Mouse (Mus musculus) heart, postnatal 25 days (tissue): ENCODE results near the gene Il9r. TPM values are rescaled to one million over a fixed set of nuclear protein-coding genes. Genes with fewer than 3 reads are reported as not detected.
"Not testable (repeated sequence)": the region's sequence is repeated elsewhere in the genome, so short reads cannot be mapped to it uniquely, and the experiment has no call there.

Source experiments
- DNase-seq: peaks from one replicate; pipeline ENCODE4 v3.0.0; 2022; ENCODE audit warnings: low spot score
- intact Hi-C: fragments of 180-260 bp; cut with DNase I; formaldehyde crosslinking; loops from one replicate; pipeline ENCODE4 v1.15.1; 2025
- total RNA-seq, 2 experiments: library from RNA; stranded (reverse); gene quantifications; 2 replicates each; pipeline ENCODE4 v1.2.3; 2021

Il9r gene
- total RNA-seq, 2 experiments from 2014 or later: not detected

DNA sequence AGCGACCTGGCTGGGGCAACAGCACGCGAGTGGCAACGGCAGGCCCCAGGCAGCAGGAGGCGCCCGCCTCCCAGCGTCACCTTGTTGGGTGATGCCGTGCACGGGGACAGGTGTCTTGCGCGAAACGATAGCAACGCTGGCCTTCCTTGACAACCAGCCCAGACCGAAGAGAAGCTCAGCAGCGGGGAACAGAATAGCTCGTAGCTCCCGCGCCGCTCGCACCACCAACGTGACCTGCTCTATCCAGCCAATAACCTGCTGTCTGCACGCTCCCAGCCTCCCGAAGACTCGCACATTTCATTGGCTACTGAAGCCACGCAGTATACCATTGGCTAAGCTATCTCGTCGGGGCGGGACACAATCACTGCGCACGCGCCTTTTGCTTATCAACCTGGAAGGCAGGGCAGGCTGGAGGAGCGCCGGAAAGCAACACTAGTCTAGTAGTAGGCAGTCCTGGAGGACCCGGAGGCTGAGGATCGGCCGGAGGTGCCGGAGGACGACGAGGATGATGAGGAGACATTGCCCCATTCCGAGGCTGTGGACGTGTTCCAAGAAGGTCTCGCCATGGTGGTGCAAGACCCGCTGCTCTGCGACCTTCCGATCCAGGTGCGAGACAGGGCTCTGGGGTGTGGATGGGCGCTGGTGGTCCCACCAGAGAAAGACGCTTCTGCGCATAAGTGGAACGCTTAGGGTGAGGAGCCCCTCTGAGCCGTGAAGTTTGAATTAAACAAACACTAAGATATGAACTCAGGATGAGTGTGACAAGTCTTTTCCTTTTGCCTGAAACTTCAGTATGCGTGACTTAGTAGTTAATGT is 5.2 kb upstream of the Il9r start, which contains the start of gene Snrnp25:
Gene Snrnp25, plus strand, starts transcription at position 358 of the 816 bp plus-strand sequence.
- intact Hi-C loops: loop anchor here (5.0 kb wide), 1 partner anchor 37 kb away; no protein-coding TSS in a partner anchor
- peak; percentile 95 for DNase-seq

- DNase-seq: no peak
- intact Hi-C loops: no loop called here
Observed at GRCm38 (mm10) chr11:32201922-32202685, 2.0 kb upstream of the Il9r start.

- DNase-seq, intact Hi-C loops: not testable (repeated sequence)
Observed at GRCm38 (mm10) chr11:32200992-32201391, 913 bp upstream of the Il9r start.

- intact Hi-C loops: no loop called here
- no peak for DNase-seq
Observed at GRCm38 (mm10) chr11:32199230-32199629, 849 bp downstream of the Il9r start.

GRCm38 (mm10) chr11:32198256-32198955 is 1.7 kb downstream of the Il9r start:
- intact Hi-C loops: no loop called here
- no peak for DNase-seq

- DNase-seq: no peak
- intact Hi-C loops: no loop called here
Observed at GRCm38 (mm10) chr11:32197766-32198165, 2.3 kb downstream of the Il9r start.

- intact Hi-C loops: no loop called here
- no peak for DNase-seq
Observed at GRCm38 (mm10) chr11:32196727-32197126, 3.4 kb downstream of the Il9r start.

DNA sequence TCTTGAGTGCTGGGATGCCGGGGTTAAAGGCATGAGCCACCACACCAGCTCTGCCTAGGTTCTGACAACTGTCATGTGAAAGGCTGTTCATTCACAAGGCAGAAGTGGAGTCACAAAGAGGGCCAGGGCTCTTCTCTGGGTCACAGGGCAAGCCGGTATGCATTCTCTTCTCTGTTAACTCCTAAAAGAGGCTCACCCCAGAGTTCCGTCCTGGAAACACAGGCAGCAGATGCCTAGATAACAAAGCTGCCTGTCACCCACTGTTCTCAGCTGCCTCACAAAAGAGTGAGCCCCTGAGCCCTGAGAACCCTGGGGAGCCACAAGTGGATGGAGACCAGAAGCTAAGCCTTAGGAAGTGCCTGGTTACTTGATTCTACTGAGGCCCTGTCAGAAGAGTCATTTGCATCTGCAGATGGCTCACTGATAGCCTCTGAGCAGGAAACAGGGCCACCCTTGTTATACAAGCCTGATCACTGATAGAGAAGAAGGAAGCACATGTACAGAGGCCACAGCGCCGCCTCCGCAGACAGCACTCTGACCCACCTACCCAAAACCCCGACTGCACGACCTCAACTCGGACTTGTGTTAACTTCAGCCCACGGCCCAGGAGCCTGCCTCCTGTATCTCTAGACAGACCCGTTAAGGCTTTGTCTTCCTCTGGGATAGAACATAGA is 4.1 kb downstream of the Il9r start:
- intact Hi-C loops: no loop called here
- DNase-seq: no peak

GRCm38 (mm10) chr11:32194626-32195025 is 5.5 kb downstream of the Il9r start:
- DNase-seq: no peak
- intact Hi-C loops: no loop called here

DNA sequence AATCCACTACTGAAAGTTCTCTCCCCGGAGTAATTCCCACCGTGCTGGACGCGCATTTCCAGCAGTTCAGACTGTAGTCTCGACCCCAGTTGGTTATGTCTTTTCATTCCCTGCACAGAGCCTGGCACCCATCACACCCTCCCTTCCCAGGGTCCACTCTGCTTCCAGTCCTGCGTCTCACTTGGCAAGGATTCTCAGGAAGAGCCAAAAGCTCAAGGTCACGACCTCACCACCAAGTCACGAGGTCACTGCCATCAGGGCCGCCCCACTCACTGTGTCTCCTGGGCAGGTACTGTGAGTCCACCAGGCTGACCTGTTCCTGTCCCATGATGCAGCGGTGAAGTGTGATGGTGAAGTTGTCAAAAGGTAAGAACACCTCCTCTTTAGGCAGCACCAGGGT is 6.0 kb downstream of the Il9r start:
- DNase-seq: no peak
- intact Hi-C loops: no loop called here

- DNase-seq: no peak
- intact Hi-C loops: no loop called here
Observed at GRCm38 (mm10) chr11:32193156-32193555, 6.9 kb downstream of the Il9r start.

DNA sequence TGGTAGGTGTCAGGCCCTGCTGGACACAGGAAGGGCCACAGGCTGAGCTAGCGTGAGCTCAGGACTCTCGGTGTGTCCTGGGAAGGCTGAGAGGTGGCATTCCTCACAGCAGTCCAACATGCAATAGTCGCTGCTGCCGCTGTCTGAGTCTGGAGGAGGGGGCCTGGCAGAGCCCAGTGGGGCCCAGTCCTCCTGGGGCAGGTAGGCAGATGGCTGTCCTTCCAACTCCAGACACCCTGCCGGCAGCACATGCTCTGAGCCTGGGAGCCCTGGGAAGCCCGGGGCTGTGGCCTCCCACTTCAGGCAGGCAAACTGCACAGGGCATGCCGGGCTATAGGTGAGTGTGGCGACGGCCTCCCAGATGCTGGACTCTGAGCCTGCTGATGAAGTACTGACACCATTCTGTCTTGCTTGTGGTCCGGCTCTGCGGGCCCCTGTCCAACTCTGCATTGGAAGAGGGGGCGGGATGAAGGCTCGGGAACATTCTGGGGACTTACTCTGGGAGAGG is 9.4 kb downstream of the Il9r start:
- intact Hi-C loops: no loop called here

DNA sequence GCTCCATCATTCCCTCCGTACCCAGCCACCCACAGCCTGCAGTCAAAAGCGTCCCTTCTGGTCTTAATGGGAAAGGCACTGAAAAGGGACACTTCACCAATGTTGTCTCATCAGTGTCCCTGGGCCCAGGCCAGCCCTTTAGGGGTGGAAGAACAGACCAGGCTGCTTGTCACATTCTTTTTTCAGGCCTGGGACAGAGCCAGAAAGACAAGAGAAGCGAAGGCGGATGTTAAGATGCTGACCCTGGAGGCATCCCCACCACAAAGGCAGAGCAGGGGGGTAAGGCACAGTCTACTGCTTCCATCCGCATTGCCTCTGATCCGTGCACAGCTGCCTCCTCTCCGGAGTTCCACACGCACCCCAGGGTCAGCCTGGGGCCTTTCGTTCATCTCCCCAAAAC is 10.0 kb downstream of the Il9r start:
- intact Hi-C loops: no loop called here
- DNase-seq: no peak

More for the DNA sequence above, 9.4 kb downstream of the Il9r start:
- DNase-seq: no peak

- DNase-seq: no peak
- intact Hi-C loops: no loop called here
Observed at GRCm38 (mm10) chr11:32189434-32189833, 10.6 kb downstream of the Il9r start.

DNA sequence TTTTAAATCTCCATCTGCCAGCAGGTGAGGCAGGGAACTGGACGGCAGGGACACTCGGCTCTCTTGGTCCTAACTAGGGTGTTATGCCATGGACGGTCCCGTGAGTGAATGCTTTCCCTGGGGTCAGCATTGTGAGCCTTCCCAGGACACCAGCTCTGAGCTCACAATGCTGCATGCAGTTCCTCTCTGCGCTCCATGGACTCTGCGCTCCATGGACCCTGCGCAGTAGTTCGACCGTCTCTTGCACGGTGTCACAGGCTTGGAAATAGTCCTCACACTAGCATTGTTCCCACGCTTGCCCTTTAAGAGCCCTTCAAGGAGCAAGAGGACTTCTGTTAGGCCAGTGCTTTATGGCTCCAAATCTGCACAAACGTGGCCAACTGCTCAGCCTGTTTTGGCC is 11.2 kb downstream of the Il9r start:
- no peak for DNase-seq
- intact Hi-C loops: no loop called here

DNA sequence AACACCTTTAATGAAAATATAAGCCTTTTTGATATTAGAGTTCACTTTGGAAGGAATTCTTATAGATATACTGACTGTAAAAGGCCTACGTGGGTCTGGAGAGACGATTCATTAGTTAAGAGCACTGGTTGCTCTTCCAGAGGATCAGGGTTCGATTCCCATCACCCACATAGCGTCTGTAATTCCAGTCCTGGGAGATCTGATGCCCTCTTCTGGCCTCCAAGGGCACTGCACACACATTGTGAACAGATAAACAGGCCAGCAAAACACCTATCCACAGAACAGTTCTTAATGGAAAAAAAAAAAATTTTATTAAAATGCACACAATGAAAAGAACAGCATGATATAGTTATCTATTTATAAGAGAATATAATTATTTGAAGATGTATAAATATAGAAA is 12.8 kb downstream of the Il9r start:
- intact Hi-C loops: no loop called here
- no peak for DNase-seq

GRCm38 (mm10) chr11:32186031-32186430 is 14.0 kb downstream of the Il9r start:
- intact Hi-C loops: no loop called here
- no peak for DNase-seq

GRCm38 (mm10) chr11:32184469-32184868 is 15.6 kb downstream of the Il9r start:
- DNase-seq: no peak
- intact Hi-C loops: loop anchor here (5.0 kb wide), 1 partner anchor 118 kb away; the partner anchor contains the start of gene Hbq1a
